Mouse (Mus musculus): ENCODE results near the gene Tmeff2.

DNA sequence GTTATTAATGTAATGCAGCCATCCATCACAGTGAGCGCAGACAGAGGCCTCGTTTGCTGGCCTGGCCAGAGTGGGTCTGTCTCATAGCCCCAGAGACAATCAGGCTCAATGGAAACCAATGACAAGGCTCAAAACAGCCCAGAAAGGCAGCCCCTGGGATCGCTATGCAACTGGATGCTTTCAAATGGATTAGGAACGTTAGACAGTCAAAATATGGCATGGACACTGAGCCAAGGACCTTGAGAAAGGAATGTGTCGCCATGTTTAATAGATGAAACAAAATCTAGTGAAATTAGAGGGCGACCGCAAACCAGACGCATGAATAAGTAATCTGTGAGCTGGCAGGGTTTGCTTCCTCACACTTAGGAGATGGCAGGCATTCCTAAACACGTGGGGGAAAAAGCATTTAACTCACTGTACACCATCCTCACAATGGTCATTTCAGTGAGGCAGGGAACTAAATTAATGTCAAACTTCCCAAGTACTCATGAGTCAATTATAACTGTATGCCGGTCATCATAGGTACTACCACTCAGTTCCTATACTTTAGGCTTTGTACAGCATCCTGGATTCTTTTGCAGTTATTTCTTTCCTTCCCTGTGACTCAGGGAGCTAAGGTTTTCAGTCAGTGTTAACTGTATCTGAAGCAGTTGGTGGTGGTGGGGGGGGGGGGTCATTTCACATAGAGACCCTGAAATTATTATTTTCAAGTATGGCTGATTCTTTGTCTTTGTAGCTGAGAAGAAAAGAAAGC is 225.4 kb downstream of the Tmeff2 start:
- TF ChIP-seq ZC3H11A (IDR thresholded peaks at IDR 0.05; ENCODE audit: borderline replicate concordance, low read depth, low read length) (no peak), CHD2 (IDR thresholded peaks at IDR 0.05; ENCODE audit: low read depth, low read length) (no peak)

Data from ES-E14 (cell line).